Mouse (Mus musculus) heart, adult 10 weeks (tissue): ENCODE results near the gene Tlcd2. TPM values are rescaled to one million over a fixed set of nuclear protein-coding genes. Genes with fewer than 3 reads are reported as not detected.

Experiments used
- polyA plus RNA-seq: library from polyadenylated mRNA; stranded (reverse); fragments of 350-450 nt; fragmentation: Illumina TruSeq; extraction: RNeasy Lipid Tissue Mini Kit (QIAGEN cat#74804); gene quantifications from one replicate; pipeline ENCODE4 v1.2.3, GENCODE M21; 2014; ENCODE audit warnings: low read depth, low replicate concordance

The Tlcd2 gene
- polyA plus RNA-seq = 14.3 TPM

DNA sequence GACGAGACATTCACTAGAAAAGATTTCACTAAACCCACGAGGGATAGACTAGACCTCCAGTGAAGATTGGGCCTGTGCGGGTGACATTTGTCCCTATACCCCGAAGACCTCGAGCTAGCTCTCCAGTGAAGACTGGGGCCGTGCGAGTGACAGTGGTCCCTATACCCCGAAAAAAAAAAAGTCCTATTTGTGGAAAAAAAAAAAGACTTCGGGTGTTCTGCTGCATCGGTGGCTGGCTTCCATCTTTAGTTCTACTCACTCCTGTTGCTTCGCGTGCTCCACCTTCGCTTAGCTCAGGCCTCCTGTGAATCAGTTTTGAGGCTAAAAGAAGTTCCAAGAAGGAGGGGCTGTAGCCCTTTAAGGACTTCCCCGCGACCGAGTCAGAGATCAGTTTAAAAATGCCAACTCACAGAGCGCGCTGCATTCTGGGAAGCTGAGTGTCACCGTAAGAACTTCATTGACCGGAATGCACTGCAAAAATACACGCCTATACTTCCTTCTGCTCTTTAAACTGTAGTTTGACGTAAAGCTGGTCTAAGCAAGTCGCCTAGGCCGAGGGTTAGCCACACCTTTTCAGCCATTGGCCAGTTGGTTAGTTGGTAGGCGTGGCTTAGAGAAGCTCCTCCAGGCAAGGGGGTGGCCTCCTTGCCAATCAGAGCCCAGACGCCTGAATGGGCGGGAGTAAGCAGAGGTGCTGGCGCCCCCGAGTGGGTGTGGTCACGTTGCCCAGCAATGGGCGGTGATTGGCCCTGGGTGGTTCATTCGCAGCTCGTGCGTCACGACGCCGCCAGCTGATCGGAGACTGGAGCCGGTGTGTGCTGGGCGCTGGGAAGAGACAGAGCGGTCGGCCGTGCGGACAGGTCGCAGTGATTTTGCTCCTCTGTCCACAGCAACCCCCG, at the start of gene Tlcd2:
TSS of gene Tlcd2 (plus strand) at position 872 of the 899 bp plus-strand sequence.

DNA sequence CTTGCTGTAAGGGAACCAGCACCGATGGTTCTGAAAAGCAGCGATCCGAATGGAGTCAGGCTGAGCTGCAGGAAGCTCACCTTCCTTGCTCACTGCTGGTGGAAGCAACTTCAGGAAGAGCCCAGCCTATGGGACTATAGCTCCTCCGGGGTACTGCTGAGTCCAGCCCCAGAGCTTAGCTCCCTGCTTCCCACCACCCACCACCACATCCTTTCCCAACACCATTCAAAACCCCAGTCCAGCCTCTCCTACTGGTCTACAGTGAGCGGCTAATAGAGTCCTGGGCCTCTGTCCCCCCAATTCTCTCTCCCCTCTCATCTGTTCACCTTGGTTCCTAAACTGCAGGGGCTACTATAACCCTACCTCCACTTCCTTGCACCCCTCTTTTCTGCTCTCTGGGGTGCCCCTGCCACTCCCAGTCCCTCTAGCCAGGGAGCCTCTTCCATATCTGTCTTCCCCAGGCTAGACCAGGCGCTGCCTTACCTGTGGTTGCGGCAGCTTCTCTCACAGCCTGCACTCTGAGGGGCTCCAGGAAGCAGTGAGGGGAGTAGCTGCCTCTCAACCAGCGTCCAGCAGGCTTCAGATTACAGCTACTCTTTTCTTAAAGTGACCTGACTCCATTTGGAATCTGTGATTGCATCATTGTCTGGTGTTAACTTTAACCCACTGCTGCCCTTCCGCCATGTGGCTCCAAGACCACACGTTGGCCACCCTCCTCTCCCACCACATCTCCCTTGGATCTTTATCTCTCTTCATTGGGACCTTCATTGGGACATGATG, 39.3 kb upstream of the Tlcd2 start, which contains the start of gene Serpinf1:
TSS of gene Serpinf1 (minus strand) at position 689 of the 780 bp plus-strand sequence.

DNA sequence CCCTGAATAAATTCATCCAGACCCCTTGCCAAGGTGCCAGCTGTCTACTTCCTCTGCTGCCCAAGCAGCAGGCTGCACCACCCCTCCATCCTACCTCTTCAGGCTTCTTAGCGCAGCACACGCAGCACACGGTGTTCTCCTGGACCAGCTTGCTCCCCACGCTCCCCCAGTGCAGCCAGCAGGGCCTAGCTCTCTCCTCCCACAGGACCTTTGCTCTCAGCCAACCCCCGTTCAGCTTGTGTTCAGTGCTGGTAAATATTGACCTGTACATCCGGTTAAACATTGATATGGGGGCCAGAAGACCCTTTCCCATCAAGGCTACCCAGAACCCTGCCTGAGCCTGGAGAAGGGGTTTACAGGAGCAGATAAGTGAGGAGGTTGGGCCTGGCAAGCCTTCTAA, 22.2 kb upstream of the Tlcd2 start, which contains the start of gene Serpinf2:
TSS of gene Serpinf2 (minus strand) at position 229 of the 400 bp plus-strand sequence.

DNA sequence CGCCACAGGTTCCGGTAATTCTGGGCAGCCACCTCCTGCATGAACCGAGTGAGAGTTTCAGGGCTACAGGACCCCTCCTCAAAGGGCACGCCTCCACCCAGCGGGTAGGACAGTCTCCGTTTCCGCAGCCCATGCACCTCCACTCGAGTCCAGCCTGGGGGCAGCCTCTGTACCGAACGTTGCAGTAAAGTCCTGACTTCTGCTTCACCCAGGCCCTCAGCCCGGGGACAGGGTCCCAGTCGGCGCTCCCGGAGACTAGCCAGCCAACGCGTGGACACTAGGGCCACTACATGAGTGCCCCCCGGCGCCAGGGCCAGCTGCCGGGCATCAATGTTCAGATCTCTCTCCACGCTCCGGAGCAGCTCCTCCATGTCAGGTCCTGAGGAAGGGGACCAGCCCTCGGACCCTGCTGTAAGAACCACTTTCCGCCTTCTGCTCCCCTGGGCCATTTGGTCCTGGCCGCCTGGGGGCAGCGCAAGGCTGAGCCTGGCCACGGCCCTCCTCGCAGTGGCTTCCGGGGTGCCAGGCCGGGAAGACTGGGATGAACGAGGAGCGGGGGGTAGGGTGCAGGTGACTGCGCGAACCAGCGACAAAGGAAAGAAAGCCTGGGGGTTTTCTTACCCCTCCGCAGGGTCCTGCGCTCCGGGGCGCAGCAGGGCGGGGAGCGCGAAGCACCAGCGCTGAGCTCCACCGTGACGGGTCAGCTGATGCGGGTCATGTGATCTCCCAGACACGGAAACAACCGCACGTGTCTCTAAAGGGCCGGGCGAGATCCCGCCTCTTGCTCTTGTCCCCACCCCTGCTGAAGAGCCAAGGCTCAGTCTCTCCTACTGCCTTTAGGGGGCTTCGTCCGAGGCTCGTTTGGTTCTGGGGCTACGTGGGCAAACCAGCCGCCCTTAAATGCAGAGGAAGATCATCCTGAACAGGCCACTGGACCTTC, 7.3 kb upstream of the Tlcd2 start, which contains the start of gene Wdr81:
TSS of gene Wdr81 (minus strand) at position 727 of the 940 bp plus-strand sequence.

DNA sequence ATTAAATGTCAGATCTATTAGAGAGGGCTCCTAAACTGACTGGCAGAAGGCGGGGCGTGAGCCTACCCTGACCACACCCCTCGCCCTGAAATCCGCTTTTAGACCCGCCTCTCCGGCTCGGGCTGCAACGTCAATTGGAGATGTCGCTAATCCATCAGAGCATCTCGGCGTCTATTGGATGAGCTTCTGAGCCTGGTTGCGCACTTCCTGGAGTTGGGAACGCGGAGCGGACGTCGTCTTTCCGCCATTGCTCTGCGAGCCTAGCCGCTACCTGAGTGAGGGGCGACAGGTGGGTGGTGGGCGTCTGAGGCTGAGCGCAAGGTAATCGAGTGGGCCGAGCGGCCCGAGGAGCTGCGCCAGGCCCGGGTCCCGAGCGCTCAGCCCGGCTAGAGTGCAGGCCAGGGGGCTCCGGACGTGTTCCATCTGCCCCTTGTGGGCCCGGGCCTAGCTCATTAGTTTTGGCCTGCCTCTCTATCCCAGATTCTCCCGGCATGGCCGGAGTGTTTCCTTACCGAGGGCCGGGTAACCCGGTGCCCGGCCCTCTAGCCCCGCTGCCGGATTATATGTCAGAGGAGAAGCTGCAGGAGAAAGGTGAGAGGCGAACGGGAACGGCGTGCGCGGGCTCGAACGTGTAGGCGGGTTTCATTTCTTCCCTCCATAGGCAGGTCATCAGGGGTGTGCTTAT, 25.2 kb downstream of the Tlcd2 start, which contains the start of gene Prpf8:
TSS of gene Prpf8 (plus strand) at position 216 of the 685 bp plus-strand sequence.

DNA sequence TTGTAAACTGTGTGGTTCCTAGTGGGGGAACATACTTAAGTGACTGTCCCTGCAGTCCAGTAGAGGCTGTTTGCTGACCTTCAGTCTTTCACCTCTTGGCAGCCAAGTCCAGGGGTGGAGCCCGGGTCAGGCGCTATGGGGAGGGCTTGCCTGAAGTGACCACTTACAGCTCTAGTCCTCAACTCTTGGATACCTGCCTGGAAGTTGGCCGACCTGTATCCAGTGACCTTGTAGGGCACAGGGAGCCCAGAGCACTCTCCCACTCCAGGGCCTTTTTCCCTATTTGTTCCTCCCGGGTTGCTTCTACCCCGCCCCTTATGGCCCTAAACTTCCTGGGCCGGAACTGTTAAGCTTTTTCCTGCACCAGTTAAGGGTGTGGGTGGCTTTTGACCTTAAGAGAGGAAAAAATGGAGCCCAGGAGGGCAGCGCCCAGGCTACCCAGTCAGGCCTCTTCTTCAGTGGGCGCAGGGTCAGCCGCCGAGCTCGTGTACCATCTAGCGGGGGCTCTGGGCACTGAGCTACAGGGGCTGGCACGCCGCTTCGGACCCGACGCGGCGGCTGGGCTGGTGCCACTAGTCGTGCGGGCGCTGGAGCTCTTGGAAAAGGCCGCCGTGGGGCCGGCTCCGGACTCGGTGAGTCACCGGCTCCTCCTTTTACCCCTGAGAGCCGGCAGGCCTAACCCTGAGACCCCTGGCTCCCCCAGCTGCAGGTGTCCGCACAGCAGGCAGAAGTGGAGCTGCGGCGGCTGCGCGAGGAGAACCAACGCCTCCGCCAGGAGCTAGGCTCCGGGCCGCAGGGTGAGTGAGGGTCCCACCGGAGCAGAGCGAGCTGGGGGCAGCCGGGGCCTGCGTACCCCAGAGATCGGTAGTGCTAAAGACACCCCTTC, 48.5 kb downstream of the Tlcd2 start, which contains the start of gene Rilp:
TSS of gene Rilp (plus strand) at position 354 of the 886 bp plus-strand sequence.

DNA sequence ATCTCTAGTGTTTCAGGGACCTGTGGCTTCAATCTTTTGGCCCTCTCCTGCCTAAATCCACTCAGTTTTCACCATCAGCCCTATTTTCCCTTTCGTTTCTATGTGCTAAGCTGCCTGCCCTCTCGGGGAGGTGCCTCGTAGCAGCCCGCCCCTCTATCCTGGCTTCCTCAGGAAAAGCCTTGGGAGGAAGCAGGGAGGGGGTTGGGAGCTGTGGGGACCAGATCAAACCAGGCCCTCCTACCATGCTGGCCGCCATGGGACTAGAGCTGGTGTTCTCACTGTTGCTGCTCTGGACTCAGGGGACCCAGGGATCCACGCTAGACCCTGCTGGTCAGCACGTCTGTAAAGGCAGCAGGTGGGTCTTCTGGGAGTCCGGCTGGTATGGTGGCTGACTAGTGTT, 51.8 kb downstream of the Tlcd2 start, which contains the start of gene Scarf1:
TSS of gene Scarf1 (plus strand) at position 205 of the 400 bp plus-strand sequence.

Other genes starting within 250 kb of the Tlcd2 start
- gene Rpa1, start 113.4 kb upstream of the Tlcd2 start, polyA plus RNA-seq = 52.9 TPM
- 5.5 TPM for gene Smyd4, start 113.3 kb upstream of the Tlcd2 start, polyA plus RNA-seq
- 70.7 TPM for gene Serpinf1, start 39.0 kb upstream of the Tlcd2 start, polyA plus RNA-seq
- gene Serpinf2, start 22.1 kb upstream of the Tlcd2 start, polyA plus RNA-seq = 0.34 TPM
- gene Wdr81, start 7.0 kb upstream of the Tlcd2 start, polyA plus RNA-seq = 6.2 TPM
- gene Prpf8, start 25.1 kb downstream of the Tlcd2 start, polyA plus RNA-seq = 64.6 TPM
- gene Rilp, start 48.4 kb downstream of the Tlcd2 start, polyA plus RNA-seq = 49.1 TPM
- gene Scarf1, start 51.8 kb downstream of the Tlcd2 start, polyA plus RNA-seq = 11.8 TPM
- gene Slc43a2, start 70.0 kb downstream of the Tlcd2 start, polyA plus RNA-seq = 6.3 TPM
- 81.4 TPM for gene Pitpna, start 126.4 kb downstream of the Tlcd2 start, polyA plus RNA-seq
- gene Inpp5k, start 169.3 kb downstream of the Tlcd2 start, polyA plus RNA-seq = 38.5 TPM
- gene Myo1c, start 188.8 kb downstream of the Tlcd2 start, polyA plus RNA-seq = 71.2 TPM
- 68.1 TPM for gene Crk, start 217.5 kb downstream of the Tlcd2 start, polyA plus RNA-seq